Mouse (Mus musculus) kidney, adult 2 months (tissue): ENCODE data around the gene Asb11.

Experiments
- CTCF ChIP-seq: fragments of 200-500 bp; conservative IDR thresholded peaks from 2 replicates; pipeline ENCODE4 v1.5.1; 2011; ENCODE audit warnings: low read depth, mild to moderate bottlenecking, control low read depth, low read length, moderate library complexity, mixed read lengths; ENCODE audit not compliant: insufficient read depth, insufficient read length
- POLR2A ChIP-seq: fragments of 200-500 bp; IDR thresholded peaks from one replicate; pipeline ENCODE4 v1.6.1; 2011; ENCODE audit warnings: low read depth, low read length, control low read depth

- TF ChIP-seq CTCF: no peak
- no peak for TF ChIP-seq POLR2A
Measured at GRCm38 (mm10) chrX:164440703-164441102, 3.9 kb downstream of the Asb11 start.
